In the genomic region with DNA sequence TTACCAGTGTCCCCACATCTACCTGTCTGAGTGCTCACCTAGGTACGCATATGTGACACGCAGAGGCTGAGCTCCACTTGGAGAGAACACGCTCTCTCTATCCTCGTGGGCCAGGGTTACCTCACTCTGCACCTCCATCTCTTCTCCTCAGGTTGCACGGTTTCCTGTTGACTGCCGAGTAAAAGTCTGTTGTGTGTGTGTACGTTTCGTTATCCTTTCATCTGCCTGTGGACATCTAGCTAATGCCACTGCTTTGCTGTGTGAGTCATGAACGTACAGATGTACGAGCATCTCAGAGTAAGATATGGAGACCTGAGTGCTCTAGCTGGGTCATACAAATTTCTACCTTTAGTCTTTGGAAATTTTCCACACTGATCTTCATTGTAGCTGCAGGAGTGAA, we compare ENCODE assay signal across 20 mouse cellular contexts.
"Had no signal": no experiment of that assay in that cellular context is flagged by ENCODE, and none has a peak within 500 bp of the region (broad histone marks: within the 10 kb centered on the region; RNA-seq: fewer than 3 reads in every experiment).

No protein-coding gene starts in this region.

- H3K4me1 ChIP-seq: midbrain, embryonic 10.5 days; midbrain, embryonic 15.5 days; neural tube, embryonic 12.5 days; neural tube, embryonic 15.5 days had no signal

- H3K4me2 ChIP-seq: liver, embryonic 13.5 days; lung, embryonic 14.5 days; midbrain, embryonic 15.5 days; neural tube, embryonic 12.5 days; neural tube, embryonic 15.5 days had no signal

- DNase-seq: kidney, adult 8-10 months; kidney, postnatal 14 days; kidney, postnatal 4 days; layer of hippocampus, adult 9-11 months; liver, embryonic 13.5 days; liver, postnatal 0 days; lung, embryonic 14.5 days; right cerebral cortex, adult 18-20 months; right cerebral cortex, postnatal 14 days; right cerebral cortex, postnatal 4 days; thymus, adult 2 months; thymus, postnatal 14 days; thymus, postnatal 4 days had no signal

- H3K9me3 ChIP-seq: liver, embryonic 13.5 days; midbrain, embryonic 15.5 days; neural tube, embryonic 12.5 days; neural tube, embryonic 15.5 days had no signal

- ATAC-seq: liver, postnatal 0 days; lung, postnatal 0 days; midbrain, embryonic 15.5 days had no signal

- H3K4me3 ChIP-seq: liver, embryonic 13.5 days; midbrain, embryonic 10.5 days; midbrain, embryonic 15.5 days; neural tube, embryonic 12.5 days; neural tube, embryonic 15.5 days had no signal

- H3K9ac ChIP-seq: liver, embryonic 13.5 days; liver, postnatal 0 days; lung, embryonic 14.5 days; midbrain, embryonic 15.5 days; neural tube, embryonic 12.5 days; neural tube, embryonic 15.5 days had no signal

- H3K36me3 ChIP-seq: midbrain, embryonic 15.5 days; neural tube, embryonic 12.5 days; neural tube, embryonic 15.5 days had no signal

- H3K27me3 ChIP-seq: liver, embryonic 13.5 days; midbrain, embryonic 15.5 days; neural tube, embryonic 12.5 days; neural tube, embryonic 15.5 days had no signal

- H3K27ac ChIP-seq: macrophage; midbrain, embryonic 10.5 days; midbrain, embryonic 15.5 days; neural tube, embryonic 12.5 days; neural tube, embryonic 15.5 days; stomach, postnatal 0 days had no signal
